Mouse (Mus musculus) forebrain, embryonic 11.5 days (tissue): ENCODE data around the gene Lrrfip1. TPM values are rescaled to one million over a fixed set of nuclear protein-coding genes. Genes with fewer than 3 reads are reported as not detected.

Experiments used
- ATAC-seq: fragments of 200-750 bp; cut with Nextera tagmentation; replicated peaks from 2 replicates; pipeline ENCODE4 v1.8.0; 2017; ENCODE audit warnings: moderate TSS enrichment; ENCODE audit not compliant: low FRiP score
- DNase-seq: peaks from one replicate; pipeline ENCODE4 v3.0.0-alpha.2; 2017; ENCODE audit warnings: low spot score
- H3K27ac ChIP-seq: fragments of 300-500 bp; sonication (generic); 2 replicates; pipeline ENCODE4 v1.5.1; 2014; ENCODE audit warnings: low read depth, low read length
- H3K27me3 ChIP-seq: fragments of 300-500 bp; sonication (generic); 2 replicates; pipeline ENCODE4 v1.6.1; 2014; ENCODE audit warnings: mild to moderate bottlenecking, low read length, mixed read lengths; ENCODE audit not compliant: control insufficient read depth, insufficient read depth
- H3K36me3 ChIP-seq: fragments of 300-500 bp; sonication (generic); 2 replicates; pipeline ENCODE4 v1.6.1; 2014; ENCODE audit warnings: mild to moderate bottlenecking, low read length, moderate library complexity, mixed read lengths; ENCODE audit not compliant: control insufficient read depth, insufficient read depth
- H3K4me1 ChIP-seq: fragments of 300-500 bp; sonication (generic); replicated peaks from 2 replicates; pipeline ENCODE4 v1.6.1; 2014; ENCODE audit warnings: low read length, mixed read lengths; ENCODE audit not compliant: control insufficient read depth, insufficient read depth
- H3K4me2 ChIP-seq: fragments of 300-500 bp; sonication (generic); 2 replicates; pipeline ENCODE4 v1.6.1; 2014; ENCODE audit warnings: low read depth, mild to moderate bottlenecking, low read length, moderate library complexity, mixed read lengths; ENCODE audit not compliant: severe bottlenecking
- H3K4me3 ChIP-seq: fragments of 300-500 bp; sonication (generic); 2 replicates; pipeline ENCODE4 v1.5.1; 2014; ENCODE audit warnings: low read depth, low read length
- H3K9ac ChIP-seq: fragments of 300-500 bp; sonication (generic); 2 replicates; pipeline ENCODE4 v1.6.1; 2014; ENCODE audit warnings: low read length
- H3K9me3 ChIP-seq: fragments of 300-500 bp; sonication (generic); 2 replicates; pipeline ENCODE4 v1.6.1; 2016; ENCODE audit warnings: low read length, mixed read lengths; ENCODE audit not compliant: control insufficient read depth
- WGBS: fragments of 180-500 bp; shearing (Covaris S2); extraction: QIAGEN DNeasy Blood & Tissue Kit; methylation state at CpG from one replicate; pipeline ENCODE4 v1.1.7; 2014; 5-methylcytosine and 5-hydroxymethylcytosine counted together
- polyA plus RNA-seq: library from polyadenylated mRNA; unstranded; fragments of >200 nt; fragmentation: Nextera tagmentation; extraction: Ambion mirVana; gene quantifications from 2 replicates; pipeline ENCODE4 v1.2.1, GENCODE M21; 2014

The Lrrfip1 gene
- polyA plus RNA-seq, 1 experiment from 2014 or later: 21.4 TPM

GRCm38 (mm10) chr1:91037213-91037612, 38.7 kb downstream of the Lrrfip1 start:
- H3K9ac ChIP-seq: no peak overlapping the region
- ATAC-seq (no peak), DNase-seq (no peak)
- no peaks in the 10 kb centered on the region for H3K4me1 ChIP-seq
- H3K27ac ChIP-seq: no peak overlapping the region
- no peaks in the 10 kb centered on the region for H3K9me3 ChIP-seq
- no peak overlapping the region for H3K4me3 ChIP-seq
- H3K36me3 ChIP-seq: no peaks in the 10 kb centered on the region
- no peak overlapping the region for H3K4me2 ChIP-seq
- H3K27me3 ChIP-seq: no peaks in the 10 kb centered on the region
- 87% methylated on average over 4 of the region's 4 CpGs for WGBS

- no peak overlapping the region for H3K27ac ChIP-seq
- no peak overlapping the region for H3K9ac ChIP-seq
- H3K36me3 ChIP-seq: no peaks in the 10 kb centered on the region
- H3K4me2 ChIP-seq: no peak overlapping the region
- DNase-seq (no peak), ATAC-seq (no peak)
- H3K4me1 ChIP-seq: no peaks in the 10 kb centered on the region
- WGBS: 89% methylated on average over 6 of the region's 6 CpGs
- no peak overlapping the region for H3K4me3 ChIP-seq
- no peaks in the 10 kb centered on the region for H3K9me3 ChIP-seq
- H3K27me3 ChIP-seq: no peaks in the 10 kb centered on the region
These were observed 39.5 kb downstream of the Lrrfip1 start for GRCm38 (mm10) chr1:91038010-91038409.

GRCm38 (mm10) chr1:91038531-91038930, 40.0 kb downstream of the Lrrfip1 start:
- no peak overlapping the region for H3K27ac ChIP-seq
- DNase-seq: no peak
- H3K4me3 ChIP-seq: no peak overlapping the region
- H3K9me3 ChIP-seq: no peaks in the 10 kb centered on the region
- no peak for ATAC-seq
- no peak overlapping the region for H3K9ac ChIP-seq
- no peak overlapping the region for H3K4me2 ChIP-seq
- WGBS: 59% methylated on average over 6 of the region's 6 CpGs
- no peaks in the 10 kb centered on the region for H3K27me3 ChIP-seq
- H3K36me3 ChIP-seq: no peaks in the 10 kb centered on the region
- no peaks in the 10 kb centered on the region for H3K4me1 ChIP-seq

- Histone ChIP-seq H3K9me3 (no peaks in the 10 kb centered on the region), H3K36me3 (no peaks in the 10 kb centered on the region), H3K4me2 (no peak overlapping the region), H3K4me1 (no peaks in the 10 kb centered on the region), H3K27ac (no peak overlapping the region), H3K4me3 (no peak overlapping the region), H3K27me3 (no peaks in the 10 kb centered on the region), H3K9ac (no peak overlapping the region)
- no peak for DNase-seq
- no peak for ATAC-seq
- whole genome bisulfite sequencing: 88% methylated on average over 5 of the region's 5 CpGs
These were observed 43.1 kb downstream of the Lrrfip1 start for GRCm38 (mm10) chr1:91041605-91042004.

- DNase-seq: no peak
These were observed 44.7 kb downstream of the Lrrfip1 start for GRCm38 (mm10) chr1:91043191-91043590.

GRCm38 (mm10) chr1:91044176-91044575, 45.6 kb downstream of the Lrrfip1 start:
- Histone ChIP-seq H3K9me3 (no peaks in the 10 kb centered on the region), H3K4me2 (no peak overlapping the region), H3K4me3 (no peak overlapping the region), H3K9ac (no peak overlapping the region), H3K27ac (no peak overlapping the region), H3K4me1 (no peaks in the 10 kb centered on the region), H3K27me3 (no peaks in the 10 kb centered on the region), H3K36me3 (no peaks in the 10 kb centered on the region)
- 91% methylated on average over 10 of the region's 10 CpGs for WGBS
- ATAC-seq: no peak
- no peak for DNase-seq

More at GRCm38 (mm10) chr1:91043191-91043590, 44.7 kb downstream of the Lrrfip1 start:
- H3K36me3 ChIP-seq: no peaks in the 10 kb centered on the region
- H3K4me1 ChIP-seq: no peaks in the 10 kb centered on the region
- H3K9me3 ChIP-seq: no peaks in the 10 kb centered on the region
- H3K27ac ChIP-seq: no peak overlapping the region
- no peak overlapping the region for H3K4me3 ChIP-seq
- WGBS: 75% methylated on average over 5 of the region's 5 CpGs
- H3K27me3 ChIP-seq: no peaks in the 10 kb centered on the region
- H3K4me2 ChIP-seq: no peak overlapping the region
- no peak overlapping the region for H3K9ac ChIP-seq
- no peak for ATAC-seq

GRCm38 (mm10) chr1:91044648-91045047, 46.1 kb downstream of the Lrrfip1 start:
- DNase-seq: no peak
- H3K27ac ChIP-seq: no peak overlapping the region
- no peak overlapping the region for H3K4me2 ChIP-seq
- WGBS: 81% methylated on average over 3 of the region's 3 CpGs
- H3K36me3 ChIP-seq: no peaks in the 10 kb centered on the region
- no peak for ATAC-seq
- no peak overlapping the region for H3K4me3 ChIP-seq
- no peak overlapping the region for H3K9ac ChIP-seq
- H3K4me1 ChIP-seq: no peaks in the 10 kb centered on the region
- H3K27me3 ChIP-seq: no peaks in the 10 kb centered on the region
- no peaks in the 10 kb centered on the region for H3K9me3 ChIP-seq

- H3K27ac ChIP-seq: no peak overlapping the region
- no peak overlapping the region for H3K4me3 ChIP-seq
- no peak overlapping the region for H3K9ac ChIP-seq
- H3K4me1 ChIP-seq: no peaks in the 10 kb centered on the region
- H3K36me3 ChIP-seq: no peaks in the 10 kb centered on the region
- DNase-seq (no peak), ATAC-seq (no peak)
- no peak overlapping the region for H3K4me2 ChIP-seq
- no peaks in the 10 kb centered on the region for H3K27me3 ChIP-seq
- no peaks in the 10 kb centered on the region for H3K9me3 ChIP-seq
- WGBS: 77% methylated on average over 5 of the region's 5 CpGs
These were observed 47.7 kb downstream of the Lrrfip1 start for GRCm38 (mm10) chr1:91046237-91046636.

- H3K9ac ChIP-seq: no peak overlapping the region
- peaks cover 3% of the 10 kb centered on the region; the same call in 1 of the 2 replicates for H3K4me1 ChIP-seq
- H3K27me3 ChIP-seq: peaks cover 5% of the 10 kb centered on the region
- ATAC-seq (no peak), DNase-seq (no peak)
- no peaks in the 10 kb centered on the region for H3K36me3 ChIP-seq
- H3K4me2 ChIP-seq: no peak overlapping the region
- 78% methylated on average over 6 of the region's 6 CpGs for WGBS
- no peak overlapping the region for H3K4me3 ChIP-seq
- no peak overlapping the region for H3K27ac ChIP-seq
- no peaks in the 10 kb centered on the region for H3K9me3 ChIP-seq
These were observed 50.8 kb downstream of the Lrrfip1 start for GRCm38 (mm10) chr1:91049296-91049695.
